Mouse (Mus musculus) liver, adult 2 months (tissue): ENCODE measurements around the gene Zdhhc14. TPM values are rescaled to one million over a fixed set of nuclear protein-coding genes. Genes with fewer than 3 reads are reported as not detected.

Source experiments
- DNase-seq: peaks from one replicate; pipeline ENCODE4 v3.0.0-alpha.2; 2011; ENCODE audit warnings: low read depth, low spot score; ENCODE audit errors: extremely low read depth
- H3K27ac ChIP-seq: fragments of 200-500 bp; replicated peaks from 2 replicates; pipeline ENCODE4 v1.5.1; 2012; ENCODE audit warnings: low read depth, mild to moderate bottlenecking, control low read depth, inconsistent platforms, low read length; ENCODE audit not compliant: insufficient read depth
- H3K27me3 ChIP-seq: fragments of 200-500 bp; 2 replicates; pipeline ENCODE4 v1.6.1; 2012; ENCODE audit warnings: mild to moderate bottlenecking, moderate library complexity, low read length, inconsistent platforms; ENCODE audit not compliant: control insufficient read depth, insufficient read depth
- H3K36me3 ChIP-seq: fragments of 200-500 bp; 2 replicates; pipeline ENCODE4 v1.6.1; 2012; ENCODE audit warnings: low read length, inconsistent platforms; ENCODE audit not compliant: control insufficient read depth, insufficient read depth
- H3K4me1 ChIP-seq: fragments of 200-500 bp; 2 replicates; pipeline ENCODE4 v1.6.1; 2011; ENCODE audit warnings: low read length; ENCODE audit not compliant: control insufficient read depth, insufficient read depth
- H3K4me3 ChIP-seq: fragments of 200-500 bp; 2 replicates; pipeline ENCODE4 v1.5.1; 2011; ENCODE audit warnings: low read depth, mild to moderate bottlenecking, control low read depth, low read length, moderate library complexity; ENCODE audit not compliant: insufficient read depth
- H3K79me2 ChIP-seq: fragments of 200-500 bp; 2 replicates; pipeline ENCODE4 v1.6.1; 2012; ENCODE audit warnings: inconsistent platforms, mild to moderate bottlenecking, low read length, moderate library complexity; ENCODE audit not compliant: control insufficient read depth, insufficient read depth
- H3K9ac ChIP-seq: fragments of 200-500 bp; 2 replicates; pipeline ENCODE4 v1.6.1; 2012; ENCODE audit warnings: low read depth, mild to moderate bottlenecking, control low read depth, inconsistent platforms, low read length
- CTCF ChIP-seq: fragments of 200-500 bp; IDR thresholded peaks from 2 replicates; pipeline ENCODE4 v1.5.1; 2011; ENCODE audit warnings: low read depth, low read length, control low read depth
- POLR2A ChIP-seq: fragments of 200-500 bp; IDR thresholded peaks from 2 replicates; pipeline ENCODE4 v1.6.1; 2011; ENCODE audit warnings: low read length, control low read depth; ENCODE audit not compliant: insufficient read depth; ENCODE audit errors: extremely low read depth
- WGBS: fragments of 180-500 bp; shearing (Covaris S2); methylation state at CpG from one replicate; pipeline ENCODE4 v1.1.7; 2018; 5-methylcytosine and 5-hydroxymethylcytosine counted together
- polyA plus RNA-seq: library from polyadenylated mRNA; depleted of rRNA; stranded (reverse); fragments of >200 nt; gene quantifications from 2 replicates; pipeline ENCODE4 v1.2.3, GENCODE M21; 2012
- total RNA-seq: library from RNA; depleted of rRNA; stranded (reverse); fragments of >200 nt; gene quantifications from 2 replicates; pipeline ENCODE4 v1.2.3, GENCODE M21; 2014

Zdhhc14 gene
- total and polyA plus RNA-seq, 2 experiments, result 0.99 to 1.1 TPM

DNA sequence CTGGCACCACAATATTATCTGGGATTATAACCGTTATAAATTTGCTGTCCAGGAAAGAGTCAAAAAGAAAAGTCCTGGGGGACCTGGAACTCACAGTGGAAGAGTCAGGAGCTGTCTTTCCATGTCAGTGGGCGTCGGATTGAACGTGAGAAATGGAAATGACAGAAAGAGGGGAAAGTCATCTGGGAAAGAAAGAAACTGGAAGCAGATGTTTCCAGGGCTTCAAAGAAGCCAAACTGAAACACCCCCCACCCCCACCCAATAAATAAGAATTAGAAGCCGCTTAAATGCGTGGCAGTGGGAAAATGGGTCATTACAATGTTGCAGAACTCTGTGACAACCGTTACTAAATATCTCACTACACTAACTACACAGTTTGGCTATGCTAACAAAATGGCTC, 176.6 kb downstream of the Zdhhc14 start:
- H3K27ac ChIP-seq, result no peak overlapping the region
- no peak for TF ChIP-seq POLR2A
- no peak for TF ChIP-seq CTCF
- H3K4me1 ChIP-seq, result no peaks in the 10 kb centered on the region
- DNase-seq, result no peak
- no peaks in the 10 kb centered on the region for H3K27me3 ChIP-seq
- H3K9ac ChIP-seq, result no peak overlapping the region
- H3K4me3 ChIP-seq, result no peak overlapping the region
- H3K79me2 ChIP-seq, result no peaks in the 10 kb centered on the region
- H3K36me3 ChIP-seq, result no peaks in the 10 kb centered on the region
- WGBS, result 89% methylated on average over 7 of the region's 7 CpGs

DNA sequence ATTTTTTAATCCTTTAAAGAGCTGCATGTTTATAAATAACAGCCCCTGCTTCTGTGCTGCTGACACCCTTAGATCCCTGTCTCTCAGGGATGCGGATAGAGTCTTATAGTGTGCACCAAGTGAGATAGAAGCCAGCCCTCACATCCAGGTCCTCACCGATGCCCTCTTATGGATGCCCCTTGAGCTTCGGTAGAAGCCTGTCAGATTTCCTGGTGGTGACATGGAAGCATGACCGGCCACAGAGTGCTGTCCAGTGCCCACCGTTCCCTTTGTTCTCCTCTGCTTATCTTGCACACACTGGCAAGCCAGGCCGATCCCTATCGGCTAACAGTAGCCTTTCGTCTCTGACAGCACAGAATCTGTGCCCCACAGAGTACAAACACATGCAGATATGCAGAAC, 183.6 kb downstream of the Zdhhc14 start:
- DNase-seq, result no peak
- Histone ChIP-seq H3K4me1 (no peaks in the 10 kb centered on the region), H3K27ac (no peak overlapping the region), H3K4me3 (no peak overlapping the region), H3K9ac (no peak overlapping the region), H3K36me3 (no peaks in the 10 kb centered on the region), H3K27me3 (no peaks in the 10 kb centered on the region), H3K79me2 (no peaks in the 10 kb centered on the region)
- TF ChIP-seq CTCF (no peak), POLR2A (no peak)
- 60% methylated on average over 8 of the region's 8 CpGs for WGBS

GRCm38 (mm10) chr17:5679315-5679714, 187.0 kb downstream of the Zdhhc14 start:
- Histone ChIP-seq H3K27me3 (no peaks in the 10 kb centered on the region), H3K4me3 (no peak overlapping the region), H3K9ac (no peak overlapping the region), H3K27ac (no peak overlapping the region), H3K79me2 (no peaks in the 10 kb centered on the region), H3K4me1 (no peaks in the 10 kb centered on the region), H3K36me3 (no peaks in the 10 kb centered on the region)
- TF ChIP-seq POLR2A (no peak), CTCF (no peak)
- 70% methylated on average over 1 of the region's 1 CpGs for WGBS
- no peak for DNase-seq

GRCm38 (mm10) chr17:5685324-5685723, 193.0 kb downstream of the Zdhhc14 start:
- 97% methylated on average over 7 of the region's 7 CpGs for WGBS
- no peak for TF ChIP-seq CTCF
- DNase-seq, result no peak
- no peaks in the 10 kb centered on the region for H3K27me3 ChIP-seq
- no peak overlapping the region for H3K9ac ChIP-seq
- no peaks in the 10 kb centered on the region for H3K4me1 ChIP-seq
- no peaks in the 10 kb centered on the region for H3K79me2 ChIP-seq
- H3K36me3 ChIP-seq, result no peaks in the 10 kb centered on the region
- no peak overlapping the region for H3K4me3 ChIP-seq
- H3K27ac ChIP-seq, result no peak overlapping the region

DNA sequence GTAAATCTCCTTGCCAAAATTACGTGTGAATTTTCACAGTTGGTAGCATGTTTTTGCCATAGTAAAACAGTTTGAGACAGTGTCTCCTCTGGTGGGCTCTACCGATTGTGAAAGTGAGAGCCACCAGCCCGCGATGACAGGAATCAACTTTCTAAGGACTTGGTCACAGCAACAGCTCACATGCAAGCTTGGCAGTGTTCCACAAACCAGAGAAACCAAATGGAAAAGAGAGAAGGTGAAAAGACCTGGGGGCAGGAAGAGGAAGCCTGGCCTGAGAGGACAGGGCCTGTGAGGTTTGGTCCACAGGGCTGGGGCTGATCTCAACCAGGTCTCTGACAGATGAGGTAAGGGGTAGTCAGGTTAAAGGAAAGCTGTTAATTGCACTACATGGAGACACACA, 195.5 kb downstream of the Zdhhc14 start:
- whole genome bisulfite sequencing, result 88% methylated on average over 4 of the region's 4 CpGs
- Histone ChIP-seq H3K27ac (no peak overlapping the region), H3K4me1 (no peaks in the 10 kb centered on the region), H3K4me3 (no peak overlapping the region), H3K9ac (no peak overlapping the region), H3K79me2 (no peaks in the 10 kb centered on the region), H3K27me3 (no peaks in the 10 kb centered on the region), H3K36me3 (no peaks in the 10 kb centered on the region)
- DNase-seq, result no peak
- no peak for TF ChIP-seq POLR2A
- TF ChIP-seq CTCF, result no peak

DNA sequence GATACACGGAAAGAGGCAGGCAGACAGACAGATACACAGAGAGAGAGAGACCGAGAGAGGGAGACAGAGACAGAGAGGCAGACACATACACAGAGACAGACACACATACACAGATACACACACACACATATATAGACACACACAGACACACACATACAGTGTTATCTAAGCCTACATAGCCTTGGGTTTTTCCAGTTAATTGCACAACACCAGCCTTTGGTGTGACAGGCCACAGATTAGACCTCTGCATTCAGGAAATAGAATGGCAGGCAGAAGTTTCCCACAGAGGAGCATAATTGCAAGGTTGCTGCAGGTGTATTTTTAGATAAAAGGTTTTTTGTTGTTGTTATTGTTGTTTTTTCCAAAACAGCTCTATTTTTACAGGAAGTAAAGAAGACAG, 195.9 kb downstream of the Zdhhc14 start:
- Histone ChIP-seq H3K4me3 (no peak overlapping the region), H3K27ac (no peak overlapping the region), H3K36me3 (no peaks in the 10 kb centered on the region), H3K79me2 (no peaks in the 10 kb centered on the region), H3K9ac (no peak overlapping the region), H3K27me3 (no peaks in the 10 kb centered on the region), H3K4me1 (no peaks in the 10 kb centered on the region)
- DNase-seq, result no peak
- WGBS, result 93% methylated on average over 2 of the region's 2 CpGs
- TF ChIP-seq CTCF (no peak), POLR2A (no peak)
